Mouse (Mus musculus) gastrocnemius, postnatal 36 days (tissue): ENCODE measurements at regions not wholly inside any gene's neighbourhood (a gene's known extent, or its start where the extent isn't known, plus 50 kb on each side); places are given as distances from the start of the nearest gene placed in this dataset.

Source experiments
- DNase-seq, 2 experiments: peaks; one replicate each; pipeline ENCODE4 v3.0.0; 2022
- intact Hi-C: fragments of 180-260 bp; cut with DNase I; formaldehyde crosslinking; loops from one replicate; pipeline ENCODE4 v1.15.1; 2025

DNA sequence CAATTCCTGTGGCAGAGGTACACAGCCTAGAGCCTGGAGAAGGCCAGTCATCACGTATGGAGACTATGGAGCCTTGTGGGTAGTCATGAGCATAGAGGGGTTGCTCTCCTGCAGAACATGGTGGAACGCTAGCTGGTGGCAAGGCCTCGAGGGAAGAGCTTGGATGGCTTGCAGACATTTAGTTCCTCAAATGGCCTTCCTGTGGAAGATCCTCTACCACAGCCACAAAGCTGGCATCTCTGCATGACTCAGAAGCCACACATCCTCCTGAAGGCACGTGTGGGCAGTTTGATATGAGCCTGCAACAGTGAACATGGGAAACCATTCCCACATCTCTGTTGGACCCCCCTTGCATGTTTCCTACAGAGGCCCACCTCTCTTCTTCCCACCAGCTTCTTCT is 547.9 kb upstream of the Lrrc6 start:
- DNase-seq, result no peak
- intact Hi-C loops, result no loop called here

DNA sequence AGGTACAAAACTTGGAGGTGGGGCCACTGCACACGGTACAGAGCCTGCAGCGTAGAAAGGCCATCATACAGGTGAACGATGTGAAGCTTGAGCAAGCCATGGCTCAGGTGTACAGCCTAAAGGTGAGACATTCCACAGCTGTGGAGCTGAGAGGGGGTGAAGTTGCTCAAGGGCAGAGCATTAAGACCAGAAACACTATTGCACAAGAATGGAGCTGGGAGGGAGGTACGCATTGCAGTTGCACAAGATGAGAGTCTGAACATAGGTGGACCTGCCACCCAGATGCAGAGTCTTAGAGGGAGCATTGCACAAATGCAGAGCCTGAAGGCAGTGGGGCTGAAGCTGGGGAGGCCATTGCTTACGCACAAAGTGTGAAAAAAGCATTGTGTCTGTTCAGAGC is 547.4 kb upstream of the Lrrc6 start:
- intact Hi-C loops, result no loop called here
- no peak for DNase-seq

GRCm38 (mm10) chr15:67045920-67046804 is 545.5 kb upstream of the Lrrc6 start:
- intact Hi-C loops, result no loop called here

GRCm38 (mm10) chr15:67045329-67045728 is 544.6 kb upstream of the Lrrc6 start:
- no peak for DNase-seq
- intact Hi-C loops, result no loop called here

More at GRCm38 (mm10) chr15:67045920-67046804, 545.5 kb upstream of the Lrrc6 start:
- no peak for DNase-seq

- no peak for DNase-seq
- intact Hi-C loops, result no loop called here
Measured at GRCm38 (mm10) chr15:67044806-67045205, 544.1 kb upstream of the Lrrc6 start.

GRCm38 (mm10) chr15:67042131-67042530 is 541.4 kb upstream of the Lrrc6 start:
- no peak for DNase-seq
- intact Hi-C loops, result no loop called here

DNA sequence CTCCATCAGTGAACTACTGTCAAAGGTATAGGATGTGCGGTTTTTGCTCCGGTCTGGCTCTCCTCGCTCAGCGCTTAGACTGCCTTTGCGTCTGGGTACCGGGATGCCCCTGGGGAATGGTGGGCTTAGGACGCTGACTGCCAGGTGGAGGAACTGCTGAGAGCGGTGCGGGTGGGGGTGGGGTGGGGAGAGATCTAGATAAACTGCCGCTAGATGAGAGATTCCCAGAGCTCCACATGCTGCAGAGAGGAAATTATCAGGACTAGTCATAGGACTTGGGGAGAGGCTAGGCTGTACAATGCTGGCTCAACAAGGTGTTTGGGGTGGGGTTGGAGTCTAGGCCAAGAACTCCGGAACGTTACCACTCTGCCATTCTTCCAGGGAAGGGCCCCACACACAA is 539.5 kb upstream of the Lrrc6 start:
- intact Hi-C loops, result no loop called here
- no peak for DNase-seq

DNA sequence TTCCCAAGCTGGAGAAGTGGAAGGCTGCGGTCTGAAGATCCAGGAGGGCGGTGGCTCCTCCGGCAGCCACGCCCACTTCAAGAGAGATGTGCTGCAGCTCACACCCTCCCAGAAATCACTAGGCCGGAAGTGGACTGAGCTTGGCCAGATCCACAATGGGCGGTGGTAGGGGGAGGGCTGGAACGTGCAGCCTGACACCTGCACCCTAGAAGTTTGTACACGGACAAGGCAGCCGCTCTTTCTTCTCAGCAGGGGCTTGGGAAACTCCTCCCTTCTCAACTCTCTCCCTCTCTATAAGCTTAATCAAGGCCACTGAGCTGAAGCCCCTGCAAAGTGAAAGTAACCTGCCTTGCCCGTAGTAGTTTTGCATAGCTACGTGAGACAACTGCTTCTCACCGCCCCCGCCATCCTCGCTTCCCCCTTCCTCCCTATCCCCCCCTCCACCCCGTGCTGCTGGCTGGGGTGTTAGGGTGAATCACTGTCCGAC is 538.8 kb upstream of the Lrrc6 start:
- intact Hi-C loops, result no loop called here
- DNase-seq, result peak; percentile 50 to 59

- DNase-seq, result no peak
- intact Hi-C loops, result no loop called here
Measured at GRCm38 (mm10) chr15:67037647-67038046, 536.9 kb upstream of the Lrrc6 start.

- DNase-seq, result no peak
- intact Hi-C loops, result no loop called here
Measured at GRCm38 (mm10) chr15:67036341-67036740, 535.6 kb upstream of the Lrrc6 start.

GRCm38 (mm10) chr15:67033936-67034335 is 533.2 kb upstream of the Lrrc6 start:
- intact Hi-C loops, result no loop called here
- no peak for DNase-seq

GRCm38 (mm10) chr15:67031866-67032526 is 531.3 kb upstream of the Lrrc6 start:
- intact Hi-C loops, result no loop called here
- no peak for DNase-seq

GRCm38 (mm10) chr15:67030975-67031374 is 530.3 kb upstream of the Lrrc6 start:
- intact Hi-C loops, result no loop called here
- DNase-seq, result no peak

DNA sequence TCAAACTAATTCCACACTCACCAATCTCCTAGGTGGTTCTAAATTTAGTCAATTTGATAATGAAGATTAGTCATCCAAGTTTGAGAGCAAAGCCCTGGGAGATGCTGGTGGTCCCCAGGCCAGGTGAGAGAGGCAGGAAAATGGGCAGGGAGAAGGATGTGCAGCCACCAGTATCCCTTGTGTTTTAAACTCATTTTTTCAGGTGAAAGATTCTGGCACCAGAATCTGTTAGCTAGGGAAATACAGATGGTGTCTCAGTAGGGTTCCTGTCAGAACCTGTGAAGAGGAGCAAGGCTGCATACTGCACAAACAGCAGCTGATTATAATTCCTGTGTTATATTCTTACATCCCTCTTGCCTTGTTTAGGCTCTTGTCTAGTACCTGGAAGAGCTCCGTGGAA is 527.5 kb upstream of the Lrrc6 start:
- intact Hi-C loops, result no loop called here
- no peak for DNase-seq

- no peak for DNase-seq
- intact Hi-C loops, result no loop called here
Measured at GRCm38 (mm10) chr15:67027751-67028150, 527.0 kb upstream of the Lrrc6 start.

- intact Hi-C loops, result no loop called here
- no peak for DNase-seq
Measured at GRCm38 (mm10) chr15:67025746-67026145, 525.0 kb upstream of the Lrrc6 start.

- DNase-seq, result no peak
- intact Hi-C loops, result no loop called here
Measured at GRCm38 (mm10) chr15:67024386-67024785, 523.7 kb upstream of the Lrrc6 start.

- no peak for DNase-seq
- intact Hi-C loops, result no loop called here
Measured at GRCm38 (mm10) chr15:67023081-67023480, 522.4 kb upstream of the Lrrc6 start.

- intact Hi-C loops, result no loop called here
- no peak for DNase-seq
Measured at GRCm38 (mm10) chr15:67021391-67021790, 520.7 kb upstream of the Lrrc6 start.

DNA sequence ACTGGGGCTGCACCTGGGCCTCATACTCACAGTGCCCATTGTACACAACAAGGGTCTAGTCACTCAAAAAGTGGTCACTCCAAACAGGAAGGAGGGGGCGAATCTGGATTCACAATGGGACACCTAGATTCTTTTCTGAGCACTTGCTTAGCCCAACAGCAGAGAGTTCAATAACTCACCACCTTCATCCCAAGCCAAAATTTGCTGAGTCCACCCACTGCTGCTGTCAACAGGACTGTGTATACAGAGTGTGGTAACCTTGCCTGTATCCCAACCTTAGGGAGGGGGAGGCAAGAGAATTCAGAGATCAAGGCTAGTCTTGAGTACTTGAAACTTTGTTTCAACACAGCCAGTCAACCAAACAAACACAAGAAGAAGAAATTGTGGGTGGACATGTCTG is 519.2 kb upstream of the Lrrc6 start:
- intact Hi-C loops, result no loop called here
- DNase-seq, result no peak

DNA sequence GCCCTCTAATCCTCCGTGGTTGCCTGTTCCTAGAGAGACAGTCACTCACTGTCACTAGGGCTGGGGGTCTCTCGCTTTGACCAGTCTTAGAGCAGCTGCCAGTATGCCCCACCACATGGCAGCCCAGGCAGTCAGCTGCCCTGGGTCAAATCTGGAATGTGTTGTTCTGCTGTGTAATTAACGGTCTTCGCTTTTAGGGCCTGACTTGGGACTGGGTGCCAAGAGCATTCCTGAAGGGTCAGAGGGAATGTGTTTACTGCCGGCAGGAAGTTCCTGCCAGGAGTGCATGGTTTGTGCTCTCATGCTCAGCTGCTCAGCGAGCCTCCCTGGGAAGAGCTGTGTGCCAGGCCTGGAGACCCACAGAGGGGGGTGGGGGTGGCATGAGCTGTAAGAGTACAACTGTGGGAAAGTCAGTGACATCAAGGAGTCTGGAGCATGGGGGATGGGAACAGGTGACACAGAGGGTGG is 518.5 kb upstream of the Lrrc6 start:
- peak in 1 of 2 experiments; percentile 40 for DNase-seq
- intact Hi-C loops, result no loop called here
